Mouse (Mus musculus) testis, adult 2 months (tissue): Measurements from ENCODE around the gene Ndufb4. TPM values are rescaled to one million over a fixed set of nuclear protein-coding genes. Genes with fewer than 3 reads are reported as not detected.
"Not testable (repeated sequence)": the region's sequence is repeated elsewhere in the genome, so short reads cannot be mapped to it uniquely, and the experiment has no call there.

Experiments used
- H3K27ac ChIP-seq: fragments of 200-500 bp; 2 replicates; pipeline ENCODE4 v1.5.1; 2012; ENCODE audit warnings: low read depth, low read length; ENCODE audit not compliant: control insufficient read depth, insufficient read depth
- H3K27me3 ChIP-seq: fragments of 200-500 bp; 2 replicates; pipeline ENCODE4 v1.6.1; 2012; ENCODE audit warnings: mild to moderate bottlenecking, low read length, moderate library complexity; ENCODE audit not compliant: control insufficient read depth, insufficient read depth
- H3K36me3 ChIP-seq: fragments of 200-500 bp; 2 replicates; pipeline ENCODE4 v1.6.1; 2012; ENCODE audit warnings: mild to moderate bottlenecking, low read length; ENCODE audit not compliant: control insufficient read depth, insufficient read depth
- H3K4me1 ChIP-seq: fragments of 200-500 bp; 2 replicates; pipeline ENCODE4 v1.6.1; 2012; ENCODE audit warnings: low read length; ENCODE audit not compliant: control insufficient read depth, insufficient read depth
- H3K4me3 ChIP-seq: fragments of 200-500 bp; 2 replicates; pipeline ENCODE4 v1.5.1; 2012; ENCODE audit warnings: low read depth, mild to moderate bottlenecking, low read length, moderate library complexity, mixed read lengths; ENCODE audit not compliant: control insufficient read depth
- CTCF ChIP-seq: fragments of 200-500 bp; IDR thresholded peaks from 2 replicates; pipeline ENCODE4 v1.5.1; 2012; ENCODE audit warnings: low read depth, mild to moderate bottlenecking, inconsistent platforms, low read length, moderate library complexity; ENCODE audit not compliant: control insufficient read depth, insufficient read depth, insufficient replicate concordance
- POLR2A ChIP-seq: fragments of 200-500 bp; IDR thresholded peaks from 2 replicates; pipeline ENCODE4 v1.6.1; 2012; ENCODE audit warnings: low read depth, mild to moderate bottlenecking, inconsistent platforms, low read length, moderate library complexity; ENCODE audit not compliant: control insufficient read depth
- polyA plus RNA-seq: library from polyadenylated mRNA; depleted of rRNA; stranded (reverse); fragments of >200 nt; gene quantifications from 2 replicates; pipeline ENCODE4 v1.2.3, GENCODE M21; 2012

Gene Ndufb4
- polyA plus RNA-seq, 1 experiment, result 74.9 TPM

GRCm38 (mm10) chr16:37647936-37648335, 6.3 kb downstream of the Ndufb4 start:
- Histone ChIP-seq H3K36me3 (peaks cover 4% of the 10 kb centered on the region; the same call in 1 of the 2 replicates), H3K27me3 (no peaks in the 10 kb centered on the region), H3K27ac (no peak overlapping the region), H3K4me3 (no peak overlapping the region), H3K4me1 (peaks cover 2% of the 10 kb centered on the region; the same call in 1 of the 2 replicates)
- TF ChIP-seq POLR2A (no peak), CTCF (no peak)

DNA sequence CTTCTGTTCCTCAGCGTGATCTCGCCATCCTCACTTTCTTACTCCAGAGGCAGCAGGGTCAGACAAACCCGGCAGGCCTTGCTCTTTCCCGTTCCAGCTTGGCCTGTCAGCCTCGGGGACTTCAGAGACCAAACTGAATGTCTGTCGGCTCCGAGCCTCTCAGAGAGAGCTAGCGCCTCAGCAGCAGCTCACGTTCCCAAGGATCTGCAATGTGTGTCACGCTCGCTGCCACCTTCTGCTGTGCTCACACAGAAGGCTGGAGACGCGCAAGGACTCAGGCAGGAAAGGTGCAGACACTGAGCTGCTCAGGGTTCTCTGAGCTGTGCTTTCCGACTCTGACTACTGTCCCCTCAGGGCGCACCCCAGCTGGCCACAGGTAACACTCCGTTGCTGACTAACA, 7.2 kb downstream of the Ndufb4 start:
- H3K4me1 ChIP-seq, result no peaks in the 10 kb centered on the region; the same call in 1 of the 2 replicates
- peaks cover 4% of the 10 kb centered on the region; the same call in 1 of the 2 replicates for H3K36me3 ChIP-seq
- H3K27me3 ChIP-seq, result no peaks in the 10 kb centered on the region
- TF ChIP-seq POLR2A, result no peak
- TF ChIP-seq CTCF, result no peak
- H3K4me3 ChIP-seq, result no peak overlapping the region
- H3K27ac ChIP-seq, result no peak overlapping the region

GRCm38 (mm10) chr16:37645799-37646198, 8.5 kb downstream of the Ndufb4 start:
- TF ChIP-seq POLR2A (no peak), CTCF (no peak)
- no peak overlapping the region for H3K27ac ChIP-seq
- H3K36me3 ChIP-seq, result peaks cover 4% of the 10 kb centered on the region; the same call in 1 of the 2 replicates
- H3K27me3 ChIP-seq, result no peaks in the 10 kb centered on the region
- no peak overlapping the region for H3K4me3 ChIP-seq
- H3K4me1 ChIP-seq, result no peaks in the 10 kb centered on the region

- H3K27me3 ChIP-seq, result no peaks in the 10 kb centered on the region
- no peak overlapping the region for H3K27ac ChIP-seq
- no peaks in the 10 kb centered on the region for H3K4me1 ChIP-seq
- H3K4me3 ChIP-seq, result no peak overlapping the region
- peaks cover 4% of the 10 kb centered on the region; the same call in 1 of the 2 replicates for H3K36me3 ChIP-seq
- no peak for TF ChIP-seq CTCF
- no peak for TF ChIP-seq POLR2A
These were observed 9.0 kb downstream of the Ndufb4 start for GRCm38 (mm10) chr16:37645211-37645610.

- H3K27ac ChIP-seq, result no peak overlapping the region
- no peaks in the 10 kb centered on the region for H3K27me3 ChIP-seq
- H3K4me1 ChIP-seq, result peaks cover 6% of the 10 kb centered on the region
- no peak overlapping the region for H3K4me3 ChIP-seq
- no peak for TF ChIP-seq POLR2A
- TF ChIP-seq CTCF, result no peak
- peaks cover 4% of the 10 kb centered on the region; the same call in 1 of the 2 replicates for H3K36me3 ChIP-seq
These were observed 9.8 kb downstream of the Ndufb4 start for GRCm38 (mm10) chr16:37644486-37644885.

- H3K27ac ChIP-seq, H3K36me3 ChIP-seq, H3K4me3 ChIP-seq, H3K27me3 ChIP-seq, H3K4me1 ChIP-seq: not testable (repeated sequence)
These were observed 13.7 kb downstream of the Ndufb4 start for GRCm38 (mm10) chr16:37640522-37640921.

- H3K36me3 ChIP-seq, result no peaks in the 10 kb centered on the region
- TF ChIP-seq POLR2A (no peak), CTCF (no peak)
- H3K4me3 ChIP-seq, result no peak overlapping the region
- H3K27me3 ChIP-seq, result no peaks in the 10 kb centered on the region
- H3K27ac ChIP-seq, result no peak overlapping the region
- peaks cover 8% of the 10 kb centered on the region for H3K4me1 ChIP-seq
These were observed 16.5 kb downstream of the Ndufb4 start for GRCm38 (mm10) chr16:37637802-37638201.

GRCm38 (mm10) chr16:37636107-37636506, 18.1 kb downstream of the Ndufb4 start:
- no peak overlapping the region for H3K4me3 ChIP-seq
- TF ChIP-seq CTCF (peak; percentile 24; the same call in 1 of the 2 replicates), POLR2A (no peak)
- H3K4me1 ChIP-seq, result peaks cover 8% of the 10 kb centered on the region
- H3K27me3 ChIP-seq, result no peaks in the 10 kb centered on the region
- H3K36me3 ChIP-seq, result no peaks in the 10 kb centered on the region
- no peak overlapping the region for H3K27ac ChIP-seq
